Mouse (Mus musculus): Measurements from ENCODE around the gene Pcgf2.
A peak's percentile ranks its signal among the peaks of the same experiment; 100 is the strongest.
"Not testable (repeated sequence)": the region's sequence is repeated elsewhere in the genome, so short reads cannot be mapped to it uniquely, and the experiment has no call there.

The Pcgf2 gene

DNA sequence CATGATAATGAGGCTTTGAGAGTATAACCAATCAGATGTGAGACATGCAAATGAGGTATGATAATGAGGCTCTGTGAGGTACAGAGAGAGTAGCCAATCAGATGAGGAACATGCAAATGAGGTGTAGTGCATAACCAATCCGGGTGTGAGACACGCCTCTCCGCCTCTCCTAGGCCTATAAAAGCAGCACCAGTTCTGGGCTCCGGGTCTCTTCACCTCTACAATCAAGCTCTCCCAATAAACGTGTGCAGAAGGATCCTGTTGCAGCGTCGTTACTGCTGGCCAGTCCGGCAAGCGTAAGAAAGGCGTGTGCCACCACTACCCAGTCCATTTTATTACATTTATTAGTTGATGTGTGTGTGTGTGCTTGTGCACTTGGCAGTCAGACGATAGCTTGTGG, 46.9 kb downstream of the Pcgf2 start:
- DNase-seq (ENCODE audit: low spot score in 2 of 2) = not testable (repeated sequence)

- DNase-seq (ENCODE audit: low spot score in 2 of 2) = no peak
These were observed 50.0 kb downstream of the Pcgf2 start for GRCm38 (mm10) chr11:97650341-97650740.

GRCm38 (mm10) chr11:97648541-97648940, 51.8 kb downstream of the Pcgf2 start:
- DNase-seq (ENCODE audit: low spot score in 2 of 2) = not testable (repeated sequence)

DNA sequence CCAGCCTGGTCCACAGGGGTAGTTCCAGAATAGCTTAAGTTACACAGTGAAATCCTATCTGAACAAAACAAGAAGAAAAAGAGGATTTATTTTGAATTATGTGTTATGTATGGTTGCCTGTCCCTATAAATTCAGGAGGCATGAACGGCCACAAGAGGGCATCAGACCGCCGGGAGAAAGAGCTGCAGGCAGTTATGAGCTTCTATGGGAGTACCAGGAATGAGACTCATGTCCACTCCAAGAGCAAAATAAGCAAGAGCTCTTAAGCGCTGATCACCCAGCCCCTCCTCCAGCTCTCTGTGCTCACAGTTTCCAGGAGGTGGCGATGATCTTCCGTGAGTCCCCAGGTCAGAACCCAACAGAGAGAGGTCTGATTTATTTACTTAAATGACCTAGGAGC, 55.5 kb downstream of the Pcgf2 start:
- peak in 1 of 2 experiments; percentile 65 for DNase-seq (ENCODE audit: low spot score in 2 of 2)

DNA sequence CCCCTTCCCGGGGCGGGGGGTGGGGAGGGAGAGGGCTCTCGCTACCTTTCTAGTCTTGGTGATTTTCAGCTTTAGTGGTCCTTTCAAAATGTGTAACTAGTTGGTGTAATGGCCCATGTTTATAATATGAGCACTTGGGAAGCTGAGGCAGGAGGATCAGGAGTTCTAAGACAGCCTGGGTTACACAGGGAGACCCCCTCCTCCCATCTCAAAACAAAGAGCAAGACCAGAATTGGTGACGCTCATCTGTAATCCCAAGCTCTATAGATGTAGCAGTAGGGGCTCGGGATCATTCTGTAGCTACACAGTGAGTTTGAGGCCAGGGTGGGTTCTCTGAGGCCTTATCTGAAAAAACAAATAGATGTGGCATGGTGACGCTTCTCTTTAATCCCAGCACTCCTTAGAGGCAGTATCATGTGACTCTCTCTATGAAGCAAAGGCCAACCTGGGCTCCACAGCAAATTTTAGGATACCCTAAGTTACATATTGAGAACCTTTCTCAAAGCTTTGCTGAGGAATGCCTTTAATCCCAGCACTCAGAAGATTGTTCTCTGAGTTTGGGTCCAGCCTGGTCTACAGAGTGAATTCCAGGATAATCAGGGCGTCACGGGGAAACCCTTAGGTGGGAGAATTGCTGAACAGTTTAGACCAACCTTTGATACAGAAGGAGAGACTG, 56.8 kb downstream of the Pcgf2 start:
- no peak for DNase-seq (ENCODE audit: low spot score in 2 of 2)

GRCm38 (mm10) chr11:97642746-97643145, 57.6 kb downstream of the Pcgf2 start:
- DNase-seq (ENCODE audit: low spot score in 2 of 2) = no peak

DNA sequence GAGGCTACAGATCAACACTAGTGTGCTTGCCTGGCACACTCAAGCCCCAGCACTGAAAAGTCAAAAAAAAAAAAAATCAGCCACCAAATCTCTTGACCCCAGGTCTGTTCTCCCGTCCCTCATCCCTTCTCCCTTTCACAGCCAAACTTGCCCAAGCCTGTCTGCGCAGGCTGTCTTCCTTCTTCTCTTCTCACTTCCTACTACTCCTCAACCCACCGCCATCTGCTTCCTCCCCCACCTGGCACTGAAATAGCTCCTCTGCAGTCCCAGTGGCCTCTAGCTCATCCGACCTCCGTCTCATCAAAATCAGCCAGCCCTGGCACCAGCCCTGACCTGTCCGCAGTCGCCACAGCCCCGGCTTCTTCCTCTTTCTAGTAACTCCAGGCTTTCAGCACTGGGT, 58.6 kb downstream of the Pcgf2 start:
- DNase-seq (ENCODE audit: low spot score in 2 of 2) = no peak
